Mouse (Mus musculus) hindbrain, embryonic 10.5 days (tissue): ENCODE data around the gene Btbd6. TPM values are rescaled to one million over a fixed set of nuclear protein-coding genes. Genes with fewer than 3 reads are reported as not detected.
A peak's percentile ranks its signal among the peaks of the same experiment; 100 is the strongest.

Experiments
- DNase-seq: peaks from one replicate; pipeline ENCODE4 v3.0.0-alpha.2; 2017; ENCODE audit warnings: low spot score
- H3K27ac ChIP-seq: fragments of 300-500 bp; sonication (generic); 2 replicates; pipeline ENCODE4 v1.5.1; 2016; ENCODE audit warnings: mild to moderate bottlenecking, moderate library complexity
- H3K27me3 ChIP-seq: fragments of 300-500 bp; sonication (generic); 2 replicates; pipeline ENCODE4 v1.6.1; 2016; ENCODE audit warnings: mild to moderate bottlenecking; ENCODE audit not compliant: poor library complexity, insufficient read depth, severe bottlenecking
- H3K36me3 ChIP-seq: fragments of 300-500 bp; sonication (generic); 2 replicates; pipeline ENCODE4 v1.6.1; 2016; ENCODE audit warnings: mild to moderate bottlenecking, moderate library complexity
- H3K4me1 ChIP-seq: fragments of 300-500 bp; sonication (generic); replicated peaks from 2 replicates; pipeline ENCODE4 v1.6.1; 2016; ENCODE audit warnings: mild to moderate bottlenecking
- H3K4me3 ChIP-seq: fragments of 300-500 bp; sonication (generic); 2 replicates; pipeline ENCODE4 v1.5.1; 2016; ENCODE audit warnings: mild to moderate bottlenecking, moderate library complexity
- H3K9me3 ChIP-seq: fragments of 300-500 bp; sonication (generic); 2 replicates; pipeline ENCODE4 v1.6.1; 2016; ENCODE audit warnings: mild to moderate bottlenecking, moderate library complexity
- WGBS: fragments of 180-500 bp; shearing (Covaris S2); methylation state at CpG from one replicate; pipeline ENCODE4 v1.1.7; 2016; 5-methylcytosine and 5-hydroxymethylcytosine counted together
- polyA plus RNA-seq: library from polyadenylated mRNA; unstranded; fragments of >200 nt; fragmentation: Nextera tagmentation; extraction: Ambion mirVana; gene quantifications from 2 replicates; pipeline ENCODE4 v1.2.1, GENCODE M21; 2016

Btbd6 gene
- polyA plus RNA-seq = 22.8 and 27.2 TPM in 2 replicates

- H3K4me1 ChIP-seq = peaks cover 28% of the 10 kb centered on the region
- no peaks in the 10 kb centered on the region for H3K9me3 ChIP-seq
- peak within 1 kb of the TSS; percentile 78 for H3K4me3 ChIP-seq
- peaks cover 80% of the 10 kb centered on the region for H3K36me3 ChIP-seq
- no peaks in the 10 kb centered on the region for H3K27me3 ChIP-seq
- peak; percentile 82 for DNase-seq
- H3K27ac ChIP-seq = peak within 1 kb of the TSS; percentile 93
- WGBS = under 1% methylated on average over 80 of the region's 80 CpGs
These were observed at the start of gene Btbd6 for GRCm38 (mm10) chr12:112976371-112977073. Gene Btbd6 (plus strand): TSS chr12:112976482.

GRCm38 (mm10) chr12:112927265-112927664 lies 49.0 kb upstream of the Btbd6 start:
- no peak for DNase-seq
- Histone ChIP-seq H3K9me3 (no peaks in the 10 kb centered on the region), H3K4me3 (no peak overlapping the region), H3K36me3 (no peaks in the 10 kb centered on the region), H3K27me3 (peaks cover 82% of the 10 kb centered on the region), H3K27ac (no peak overlapping the region), H3K4me1 (peaks cover 78% of the 10 kb centered on the region)
- 69% methylated on average over 14 of the region's 14 CpGs for WGBS

- peak overlapping the region; percentile 84 for H3K27ac ChIP-seq
- peak; percentile 49 for DNase-seq
- WGBS = 2% methylated on average over 121 of the region's 124 CpGs
- peak overlapping the region; percentile 64 for H3K4me3 ChIP-seq
- H3K36me3 ChIP-seq = no peaks in the 10 kb centered on the region
- no peaks in the 10 kb centered on the region for H3K9me3 ChIP-seq
- H3K27me3 ChIP-seq = peaks cover 86% of the 10 kb centered on the region
- H3K4me1 ChIP-seq = peaks cover 76% of the 10 kb centered on the region
These were observed 47.7 kb upstream of the Btbd6 start for GRCm38 (mm10) chr12:112928401-112929241.

GRCm38 (mm10) chr12:112929562-112930352 lies 46.5 kb upstream of the Btbd6 start, which contains the start of gene Jag2:
Gene Jag2 (minus strand): TSS chr12:112929776.
- DNase-seq = peak; percentile 74
- Histone ChIP-seq H3K9me3 (no peaks in the 10 kb centered on the region), H3K4me3 (peak within 1 kb of the TSS; percentile 64), H3K27ac (peak within 1 kb of the TSS; percentile 84), H3K27me3 (peaks cover 80% of the 10 kb centered on the region), H3K36me3 (no peaks in the 10 kb centered on the region), H3K4me1 (peaks cover 67% of the 10 kb centered on the region)
- WGBS = 7% methylated on average over 85 of the region's 85 CpGs

- H3K4me3 ChIP-seq = no peak overlapping the region
- WGBS = 44% methylated on average over 7 of the region's 7 CpGs
- H3K9me3 ChIP-seq = no peaks in the 10 kb centered on the region
- no peak for DNase-seq
- no peaks in the 10 kb centered on the region for H3K36me3 ChIP-seq
- peaks cover 52% of the 10 kb centered on the region for H3K27me3 ChIP-seq
- peaks cover 52% of the 10 kb centered on the region for H3K4me1 ChIP-seq
- 0 out of 2 replicates have a peak overlapping the region, but pooled peaks have one; percentile 35 for H3K27ac ChIP-seq
These were observed 43.6 kb upstream of the Btbd6 start for GRCm38 (mm10) chr12:112932647-112933046.

- peak overlapping the region; percentile 35 for H3K27ac ChIP-seq
- H3K9me3 ChIP-seq = no peaks in the 10 kb centered on the region
- WGBS = 49% methylated on average over 9 of the region's 9 CpGs
- no peaks in the 10 kb centered on the region for H3K36me3 ChIP-seq
- peaks cover 5% of the 10 kb centered on the region; the same call in 1 of the 2 replicates for H3K27me3 ChIP-seq
- no peak overlapping the region for H3K4me3 ChIP-seq
- peaks cover 65% of the 10 kb centered on the region for H3K4me1 ChIP-seq
- DNase-seq = no peak
These were observed 38.4 kb upstream of the Btbd6 start for GRCm38 (mm10) chr12:112937906-112938305.

- Histone ChIP-seq H3K4me3 (no peak overlapping the region), H3K27me3 (peaks cover 8% of the 10 kb centered on the region; the same call in 1 of the 2 replicates), H3K4me1 (peaks cover 61% of the 10 kb centered on the region), H3K9me3 (no peaks in the 10 kb centered on the region), H3K27ac (peak overlapping the region; percentile 50), H3K36me3 (no peaks in the 10 kb centered on the region)
- no peak for DNase-seq
- WGBS = 84% methylated on average over 10 of the region's 10 CpGs
These were observed 37.9 kb upstream of the Btbd6 start for GRCm38 (mm10) chr12:112938366-112938765.

GRCm38 (mm10) chr12:112938873-112939565 lies 37.3 kb upstream of the Btbd6 start:
- peaks cover 9% of the 10 kb centered on the region; the same call in 1 of the 2 replicates for H3K27me3 ChIP-seq
- 61% methylated on average over 10 of the region's 10 CpGs for WGBS
- peak; percentile 65 for DNase-seq
- no peaks in the 10 kb centered on the region for H3K36me3 ChIP-seq
- peaks cover 61% of the 10 kb centered on the region for H3K4me1 ChIP-seq
- H3K9me3 ChIP-seq = no peaks in the 10 kb centered on the region
- H3K27ac ChIP-seq = peak overlapping the region; percentile 50; the same call in 1 of the 2 replicates
- H3K4me3 ChIP-seq = no peak overlapping the region

- WGBS = 88% methylated on average over 4 of the region's 4 CpGs
- peaks cover 57% of the 10 kb centered on the region for H3K4me1 ChIP-seq
- DNase-seq = no peak
- H3K4me3 ChIP-seq = no peak overlapping the region
- H3K36me3 ChIP-seq = no peaks in the 10 kb centered on the region
- no peaks in the 10 kb centered on the region for H3K9me3 ChIP-seq
- H3K27me3 ChIP-seq = peaks cover 9% of the 10 kb centered on the region; the same call in 1 of the 2 replicates
- H3K27ac ChIP-seq = no peak overlapping the region
These were observed 36.0 kb upstream of the Btbd6 start for GRCm38 (mm10) chr12:112940238-112940637.

- Histone ChIP-seq H3K4me3 (0 out of 2 replicates have a peak overlapping the region, but pooled peaks have one; percentile 85), H3K27ac (no peak overlapping the region), H3K9me3 (no peaks in the 10 kb centered on the region), H3K4me1 (peaks cover 57% of the 10 kb centered on the region), H3K36me3 (no peaks in the 10 kb centered on the region), H3K27me3 (peaks cover 9% of the 10 kb centered on the region; the same call in 1 of the 2 replicates)
- WGBS = 88% methylated on average over 9 of the region's 9 CpGs
- no peak for DNase-seq
These were observed 35.6 kb upstream of the Btbd6 start for GRCm38 (mm10) chr12:112940710-112941109.

GRCm38 (mm10) chr12:112941156-112941775 lies 35.0 kb upstream of the Btbd6 start:
- no peak for DNase-seq
- 48% methylated on average over 10 of the region's 10 CpGs for whole genome bisulfite sequencing
- H3K4me1 ChIP-seq = peaks cover 57% of the 10 kb centered on the region

More at GRCm38 (mm10) chr12:112941156-112941775, 35.0 kb upstream of the Btbd6 start:
- H3K36me3 ChIP-seq = no peaks in the 10 kb centered on the region
- peak overlapping the region; percentile 85 for H3K4me3 ChIP-seq
- no peaks in the 10 kb centered on the region for H3K9me3 ChIP-seq
- H3K27me3 ChIP-seq = peaks cover 9% of the 10 kb centered on the region; the same call in 1 of the 2 replicates
- H3K27ac ChIP-seq = peak overlapping the region; percentile 97
